Mouse (Mus musculus) E14TG2a.4 (cell line): ENCODE measurements around the gene Prr36.

Source experiments
- H3K27me3 ChIP-seq: 2 replicates; pipeline ENCODE4 v1.6.1; 2014; ENCODE audit warnings: low read length, control low read depth; ENCODE audit not compliant: insufficient read depth
- H3K36me3 ChIP-seq: 2 replicates; pipeline ENCODE4 v1.6.1; 2014; ENCODE audit warnings: low read length, control low read depth; ENCODE audit not compliant: insufficient read depth
- H3K4me1 ChIP-seq: replicated peaks from 2 replicates; pipeline ENCODE4 v1.6.1; 2014; ENCODE audit warnings: low read depth, low read length, control low read depth
- H3K4me3 ChIP-seq: replicated peaks from 2 replicates; pipeline ENCODE4 v1.5.1; 2014; ENCODE audit warnings: mild to moderate bottlenecking, low read length
- H3K9me3 ChIP-seq: 2 replicates; pipeline ENCODE4 v1.6.1; 2014; ENCODE audit warnings: low read length, control low read depth
- CTCF ChIP-seq: conservative IDR thresholded peaks from 2 replicates; pipeline ENCODE4 v1.5.1; 2014; ENCODE audit warnings: low read length
- NANOG ChIP-seq: IDR thresholded peaks from 2 replicates; pipeline ENCODE4 v1.6.1; 2014; ENCODE audit warnings: borderline replicate concordance, low read length, mixed read lengths
- POU5F1 ChIP-seq: IDR thresholded peaks from 2 replicates; pipeline ENCODE4 v1.6.1; 2014; ENCODE audit warnings: low read length, borderline replicate concordance

The Prr36 gene

DNA sequence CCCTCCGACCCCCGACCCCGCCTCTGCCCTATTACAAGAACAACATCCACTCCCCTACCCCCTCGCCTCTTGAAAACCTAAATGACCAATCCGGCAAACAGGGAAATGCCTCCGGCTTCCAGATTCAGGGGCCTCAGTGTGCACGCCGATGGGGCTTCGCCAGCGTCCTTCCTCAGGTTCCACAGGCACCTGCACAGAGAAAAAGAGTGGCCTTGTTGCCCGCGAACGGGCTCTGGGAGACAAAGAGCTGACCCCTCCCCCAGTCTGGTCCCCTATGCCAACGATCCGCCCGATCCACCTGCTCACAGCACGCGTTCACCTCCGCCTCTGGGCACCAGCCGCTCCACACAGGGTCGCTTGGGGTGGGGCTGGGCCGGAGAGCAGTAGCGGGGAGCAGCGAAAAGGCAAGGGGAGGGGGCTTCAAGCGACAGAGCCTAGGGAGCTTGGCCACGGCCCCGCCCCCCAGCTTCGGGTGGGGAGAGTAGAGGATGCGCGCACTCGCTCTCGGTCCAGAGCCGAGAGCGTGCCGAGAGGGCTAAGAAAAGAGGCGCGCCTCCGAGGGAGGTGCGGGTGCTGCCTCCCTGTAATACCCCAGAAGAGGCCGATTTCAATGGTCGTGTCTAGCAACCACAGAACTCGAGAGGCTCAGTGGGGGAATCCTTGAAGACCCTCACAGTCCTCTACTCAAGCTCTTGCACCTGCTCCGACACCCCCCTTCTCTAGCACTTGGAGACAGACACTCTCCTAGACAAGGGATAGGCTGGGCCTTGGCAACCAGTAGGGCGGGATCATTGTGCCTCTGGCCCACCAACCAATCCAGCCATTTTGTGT is at the start of gene Prr36:
Gene Prr36, minus strand, starts transcription at position 669 of the 831 bp plus-strand sequence.
- no peaks in the 10 kb centered on the region for H3K9me3 ChIP-seq
- TF ChIP-seq NANOG (no peak), POU5F1 (no peak), CTCF (no peak)
- peaks cover 38% of the 10 kb centered on the region for H3K4me1 ChIP-seq
- peaks cover 68% of the 10 kb centered on the region for H3K27me3 ChIP-seq
- H3K36me3 ChIP-seq, result no peaks in the 10 kb centered on the region
- peak within 1 kb of the TSS; percentile 87 for H3K4me3 ChIP-seq

DNA sequence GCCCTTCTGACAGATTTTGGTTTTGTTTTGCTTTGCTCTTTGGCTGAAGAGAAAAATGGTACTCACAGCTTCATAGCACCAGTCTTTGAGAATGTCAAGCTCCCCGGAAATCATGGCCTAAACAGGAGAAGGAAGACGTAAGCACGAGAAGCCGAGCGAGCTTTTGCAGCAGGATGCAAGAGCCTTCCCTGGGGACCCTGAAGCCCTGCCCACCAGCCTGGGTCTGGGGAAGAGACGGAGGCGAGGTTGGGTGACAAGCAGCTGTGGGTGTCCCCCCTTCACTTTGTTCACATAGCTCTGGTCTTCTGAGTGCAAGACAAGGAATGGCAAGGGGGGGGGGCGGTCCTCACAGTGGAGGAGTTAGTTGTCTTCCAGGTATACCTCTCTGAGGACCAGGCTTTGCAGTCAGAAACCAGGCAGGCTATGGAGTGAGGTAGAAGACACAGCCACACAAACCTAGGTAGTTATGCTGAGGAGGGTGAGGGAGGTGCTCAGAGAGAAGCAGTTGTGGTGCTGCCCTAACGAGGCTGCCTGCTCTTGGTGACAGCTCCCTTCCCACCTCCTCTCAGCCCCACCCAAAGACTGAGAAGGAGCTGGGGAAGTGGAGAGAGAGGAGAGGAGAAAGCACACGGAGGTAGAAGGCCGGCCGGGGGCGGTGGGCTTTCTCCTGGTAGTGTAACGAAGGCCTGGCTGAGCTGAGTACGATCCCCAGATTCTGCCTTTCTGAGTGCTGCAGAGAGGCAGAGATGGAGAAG is 48.1 kb upstream of the Prr36 start:
- peaks cover 30% of the 10 kb centered on the region for H3K4me1 ChIP-seq

DNA sequence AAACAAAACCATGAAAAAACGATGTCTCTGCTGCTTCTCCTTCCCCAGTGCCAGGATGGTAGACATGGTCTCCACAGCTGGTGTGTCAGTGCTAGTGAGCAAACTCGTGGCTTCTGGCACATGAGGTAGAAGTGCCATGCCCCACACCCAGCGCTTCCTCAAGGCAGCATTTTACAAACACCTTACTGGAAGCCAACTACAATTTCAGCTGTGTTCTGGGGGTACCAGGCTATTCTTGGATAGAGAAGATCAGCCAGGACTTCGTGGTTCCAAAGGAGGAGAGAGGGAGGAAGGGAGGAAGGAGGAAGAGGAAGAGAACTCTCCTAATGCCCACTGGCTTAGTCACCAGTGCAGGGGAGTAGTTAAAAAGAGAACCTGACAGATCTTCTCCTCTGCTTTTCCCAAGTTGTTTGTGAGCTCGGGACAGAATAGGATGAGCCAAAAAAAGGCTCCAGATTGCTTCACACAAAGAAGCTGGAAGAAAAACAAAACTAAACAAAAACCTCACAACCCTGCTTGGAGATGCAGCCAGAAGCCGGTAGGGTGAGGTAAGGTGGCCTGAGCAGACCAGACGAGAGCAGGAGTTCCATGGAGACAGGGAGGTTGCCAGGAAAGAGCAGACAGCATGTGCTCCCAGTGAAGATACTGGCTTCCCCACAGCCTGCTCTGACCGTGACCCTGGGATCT is 46.0 kb upstream of the Prr36 start:
- TF ChIP-seq NANOG (no peak), CTCF (no peak), POU5F1 (no peak)
- Histone ChIP-seq H3K9me3 (no peaks in the 10 kb centered on the region), H3K4me1 (peaks cover 42% of the 10 kb centered on the region), H3K4me3 (no peak overlapping the region), H3K27me3 (no peaks in the 10 kb centered on the region), H3K36me3 (peaks cover 90% of the 10 kb centered on the region)

More for the DNA sequence above, 48.1 kb upstream of the Prr36 start:
- TF ChIP-seq CTCF (no peak), NANOG (no peak), POU5F1 (no peak)
- no peaks in the 10 kb centered on the region for H3K9me3 ChIP-seq
- no peaks in the 10 kb centered on the region for H3K27me3 ChIP-seq
- H3K36me3 ChIP-seq, result peaks cover 100% of the 10 kb centered on the region
- no peak overlapping the region for H3K4me3 ChIP-seq

DNA sequence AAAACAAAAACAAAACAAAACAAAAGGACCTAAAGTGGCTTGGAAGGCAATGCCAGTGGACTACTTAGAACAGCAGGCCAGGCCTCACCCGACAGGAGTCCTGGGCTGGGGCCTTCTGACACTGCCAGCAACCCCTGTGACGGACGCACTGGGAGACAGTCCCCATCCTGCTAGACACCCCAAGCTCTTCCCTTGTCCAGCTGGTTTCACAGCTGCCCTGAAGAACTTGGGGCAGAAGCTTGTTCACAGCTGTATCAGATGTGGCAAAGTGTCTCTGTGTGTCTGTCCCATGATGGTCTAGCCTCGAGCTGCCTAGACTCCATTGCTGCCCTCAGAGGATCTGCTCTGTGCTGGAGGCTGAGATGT is 42.5 kb upstream of the Prr36 start:
- 0 out of 2 replicates have a peak overlapping the region, but pooled peaks have one; percentile 13 for H3K4me3 ChIP-seq
- H3K36me3 ChIP-seq, result peaks cover 87% of the 10 kb centered on the region
- no peaks in the 10 kb centered on the region for H3K27me3 ChIP-seq
- H3K9me3 ChIP-seq, result no peaks in the 10 kb centered on the region
- no peak for TF ChIP-seq POU5F1
- no peak for TF ChIP-seq NANOG
- TF ChIP-seq CTCF, result no peak
- H3K4me1 ChIP-seq, result peaks cover 31% of the 10 kb centered on the region

DNA sequence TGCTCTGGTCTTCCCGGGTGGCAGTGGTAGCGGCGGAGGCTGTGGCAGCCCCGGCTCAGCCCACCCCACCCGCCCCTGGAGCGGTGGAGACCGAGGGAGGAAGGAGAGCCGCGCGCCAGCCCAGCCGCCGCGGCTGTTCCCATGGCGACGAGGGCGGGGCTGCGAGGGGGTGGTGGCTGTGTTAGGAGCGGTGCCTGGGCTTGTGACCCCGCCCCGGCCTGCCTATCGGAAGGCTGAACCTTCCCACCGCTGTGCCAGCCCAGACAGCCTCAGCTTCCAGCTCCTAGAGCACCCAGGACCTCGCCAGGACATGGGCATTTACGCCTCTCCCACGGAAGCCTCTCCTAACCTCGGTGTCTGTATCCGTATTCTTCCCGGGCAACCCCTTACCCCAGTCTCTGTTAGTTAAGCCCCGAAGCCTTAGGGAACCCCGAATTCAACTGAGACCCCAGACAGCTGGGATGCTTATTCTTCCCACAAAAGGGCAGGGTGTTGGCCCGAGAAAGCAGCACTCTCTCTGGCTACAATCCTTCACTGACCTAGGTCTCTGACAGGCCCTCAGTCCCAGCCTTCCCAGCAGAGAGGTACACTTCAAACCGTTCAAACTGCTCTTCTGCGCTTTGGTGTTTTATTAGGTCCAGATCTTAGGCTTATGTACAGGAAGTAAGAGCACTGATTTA is 42.0 kb upstream of the Prr36 start, which contains the start of gene Ctxn1:
Gene Ctxn1, minus strand, starts transcription at position 150 of the 680 bp plus-strand sequence.
- Histone ChIP-seq H3K9me3 (no peaks in the 10 kb centered on the region), H3K4me1 (peaks cover 33% of the 10 kb centered on the region), H3K4me3 (peak within 1 kb of the TSS; percentile 84), H3K27me3 (no peaks in the 10 kb centered on the region), H3K36me3 (peaks cover 87% of the 10 kb centered on the region)
- no peak for TF ChIP-seq NANOG
- no peak for TF ChIP-seq POU5F1
- TF ChIP-seq CTCF, result no peak

DNA sequence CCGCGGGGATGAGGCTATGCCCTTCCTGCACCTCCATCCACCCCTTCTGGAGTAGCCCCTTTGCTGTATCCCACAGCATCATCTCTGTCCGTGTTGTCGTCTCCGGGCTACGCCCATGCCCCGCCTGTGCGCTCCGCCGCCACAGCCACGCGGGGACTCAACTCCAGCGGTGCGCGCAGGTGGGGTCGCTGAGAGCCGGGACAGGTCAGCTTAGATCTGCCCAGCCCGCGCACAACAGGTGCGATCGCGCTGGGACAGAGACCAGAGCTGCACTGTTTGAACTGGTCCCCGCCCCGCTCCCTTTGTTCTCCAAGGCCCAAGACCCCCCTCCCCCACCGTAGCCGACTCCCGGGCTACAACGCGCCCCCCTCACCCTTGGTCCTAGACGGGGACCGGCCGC is 41.4 kb upstream of the Prr36 start:
- TF ChIP-seq POU5F1 (no peak), CTCF (no peak), NANOG (no peak)
- H3K36me3 ChIP-seq, result peaks cover 83% of the 10 kb centered on the region
- H3K4me3 ChIP-seq, result peak overlapping the region; percentile 84
- peaks cover 38% of the 10 kb centered on the region for H3K4me1 ChIP-seq
- H3K27me3 ChIP-seq, result no peaks in the 10 kb centered on the region
- no peaks in the 10 kb centered on the region for H3K9me3 ChIP-seq

DNA sequence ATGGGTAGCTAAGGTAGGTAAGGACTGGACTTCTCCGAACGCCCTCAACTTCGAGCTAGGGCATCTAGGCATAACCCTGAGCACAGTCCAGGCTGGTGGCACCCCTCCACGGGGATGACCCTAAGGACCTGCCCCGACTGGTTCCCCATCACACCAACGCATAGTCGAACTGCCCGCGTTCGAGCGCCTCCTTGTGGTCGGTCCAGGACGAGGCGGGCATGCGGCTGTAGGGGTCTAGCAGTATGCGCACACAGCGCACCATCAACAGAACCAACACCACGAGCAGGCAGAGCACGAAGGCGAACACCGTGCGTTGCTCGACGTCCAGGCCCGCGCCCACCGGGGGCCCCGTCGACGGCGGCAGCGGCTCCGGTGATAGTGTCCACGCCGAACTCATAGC is 41.0 kb upstream of the Prr36 start:
- no peaks in the 10 kb centered on the region for H3K27me3 ChIP-seq
- TF ChIP-seq CTCF (peak; percentile 87), NANOG (no peak), POU5F1 (no peak)

More for the DNA sequence above, 41.0 kb upstream of the Prr36 start:
- Histone ChIP-seq H3K36me3 (peaks cover 78% of the 10 kb centered on the region), H3K9me3 (no peaks in the 10 kb centered on the region), H3K4me3 (peak overlapping the region; percentile 84), H3K4me1 (peaks cover 41% of the 10 kb centered on the region)
